Comparison of ENCODE assay signal across 10 mouse cellular contexts in the genomic region with DNA sequence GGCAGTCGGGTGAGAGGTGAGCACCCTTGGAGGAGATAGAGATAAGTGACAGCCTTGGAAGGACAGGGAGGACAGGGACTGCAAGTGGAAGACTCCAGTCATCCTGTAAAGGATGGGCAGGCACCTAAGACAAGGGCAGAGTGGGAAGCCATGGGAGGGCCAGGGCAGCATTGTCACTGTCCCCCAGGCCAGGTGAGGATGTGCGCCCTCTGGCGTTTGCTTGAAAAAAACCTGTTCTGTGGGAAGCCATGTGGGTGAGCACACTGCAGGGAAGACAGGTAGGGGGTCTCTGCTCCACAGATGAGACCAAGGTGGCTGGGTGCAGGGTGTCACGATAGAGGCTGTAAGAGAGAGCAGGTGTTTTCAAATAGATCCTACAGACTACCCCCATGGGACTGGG.
A peak's percentile ranks its signal among the peaks of the same experiment; 100 is the strongest.
DNase-seq lines count a peak whose midpoint lies in the region; ATAC-seq and TF ChIP-seq lines count a peak whose summit lies in the region.
"Had no signal": no experiment of that assay in that cellular context is flagged by ENCODE, and none has a peak within 500 bp of the region (broad histone marks: within the 10 kb centered on the region; RNA-seq: fewer than 3 reads in every experiment).

No protein-coding gene starts in this region.

- 41% methylated on average over 4 of the region's 4 CpGs for WGBS in hindbrain, embryonic 11.5 days
- WGBS in hindbrain, embryonic 13.5 days, result 46% methylated on average over 4 of the region's 4 CpGs
- 30% methylated on average over 4 of the region's 4 CpGs for WGBS in liver, postnatal 0 days (ENCODE audit: insufficient replicate concordance)
- 39% methylated on average over 4 of the region's 4 CpGs for WGBS in forebrain, embryonic 13.5 days

- H3K4me1 ChIP-seq in hindbrain, embryonic 11.5 days (replicated peaks; ENCODE audit: control insufficient read depth, insufficient read depth, low read length), result no peaks in the 10 kb centered on the region
- peaks cover 9% of the 10 kb centered on the region for H3K4me1 ChIP-seq in hindbrain, embryonic 13.5 days (replicated peaks)
- H3K4me1 ChIP-seq in liver, postnatal 0 days (ENCODE audit: insufficient read depth), result no peaks in the 10 kb centered on the region
- H3K4me1 ChIP-seq in forebrain, embryonic 13.5 days, result peaks cover 2% of the 10 kb centered on the region; the same call in 1 of the 2 replicates
- H3K4me1 ChIP-seq: embryonic facial prominence, embryonic 13.5 days; liver, embryonic 15.5 days had no signal

- no peak overlapping the region for H3K4me2 ChIP-seq in hindbrain, embryonic 11.5 days (replicated peaks; ENCODE audit: low read depth, low read length)
- H3K4me2 ChIP-seq in hindbrain, embryonic 13.5 days, result no peak overlapping the region
- H3K4me2 ChIP-seq in liver, postnatal 0 days (ENCODE audit: low read depth, low read length), result no peak overlapping the region
- no peak overlapping the region for H3K4me2 ChIP-seq in forebrain, embryonic 13.5 days
- H3K4me2 ChIP-seq: embryonic facial prominence, embryonic 13.5 days; liver, embryonic 15.5 days had no signal

- ATAC-seq in hindbrain, embryonic 11.5 days (ENCODE audit: low FRiP score), result no peak
- no peak for ATAC-seq in hindbrain, embryonic 13.5 days (ENCODE audit: low FRiP score)
- ATAC-seq in liver, postnatal 0 days, result no peak
- no peak for ATAC-seq in forebrain, embryonic 13.5 days

- no peaks in the 10 kb centered on the region for H3K27me3 ChIP-seq in hindbrain, embryonic 11.5 days (ENCODE audit: control insufficient read depth, insufficient read depth, low read length)
- no peaks in the 10 kb centered on the region for H3K27me3 ChIP-seq in hindbrain, embryonic 13.5 days
- H3K27me3 ChIP-seq in liver, postnatal 0 days (ENCODE audit: insufficient read depth, low read length), result no peaks in the 10 kb centered on the region
- no peaks in the 10 kb centered on the region for H3K27me3 ChIP-seq in forebrain, embryonic 13.5 days
- H3K27me3 ChIP-seq: embryonic facial prominence, embryonic 13.5 days; liver, embryonic 15.5 days had no signal

- peak; percentile 68 for TF ChIP-seq CTCF in liver, postnatal 0 days (IDR thresholded peaks at IDR 0.05; ENCODE audit: low read depth)

- H3K36me3 ChIP-seq in hindbrain, embryonic 11.5 days (ENCODE audit: control insufficient read depth, insufficient read depth, low read length), result no peaks in the 10 kb centered on the region
- no peaks in the 10 kb centered on the region for H3K36me3 ChIP-seq in hindbrain, embryonic 13.5 days
- no peaks in the 10 kb centered on the region for H3K36me3 ChIP-seq in liver, postnatal 0 days (replicated peaks; ENCODE audit: insufficient read depth, low read length)
- no peaks in the 10 kb centered on the region for H3K36me3 ChIP-seq in forebrain, embryonic 13.5 days (ENCODE audit: poor library complexity, severe bottlenecking)
- H3K36me3 ChIP-seq: embryonic facial prominence, embryonic 13.5 days; liver, embryonic 15.5 days had no signal

- no peak overlapping the region for H3K4me3 ChIP-seq in hindbrain, embryonic 11.5 days (ENCODE audit: low read depth, low read length)
- no peak overlapping the region for H3K4me3 ChIP-seq in hindbrain, embryonic 13.5 days
- H3K4me3 ChIP-seq in liver, postnatal 0 days (ENCODE audit: low read depth, low read length), result no peak overlapping the region
- no peak overlapping the region for H3K4me3 ChIP-seq in forebrain, embryonic 13.5 days
- H3K4me3 ChIP-seq: embryonic facial prominence, embryonic 13.5 days; liver, embryonic 15.5 days had no signal

- H3K9me3 ChIP-seq in hindbrain, embryonic 11.5 days (ENCODE audit: control insufficient read depth, low read length), result no peaks in the 10 kb centered on the region
- no peaks in the 10 kb centered on the region for H3K9me3 ChIP-seq in hindbrain, embryonic 13.5 days
- no peaks in the 10 kb centered on the region for H3K9me3 ChIP-seq in liver, postnatal 0 days (ENCODE audit: low read length)
- H3K9me3 ChIP-seq in forebrain, embryonic 13.5 days (replicated peaks), result no peaks in the 10 kb centered on the region
- H3K9me3 ChIP-seq: embryonic facial prominence, embryonic 13.5 days; liver, embryonic 15.5 days had no signal

- no peak for TF ChIP-seq EP300 in liver, postnatal 0 days (IDR thresholded peaks at IDR 0.05; ENCODE audit: low read depth)

- no peak overlapping the region for H3K27ac ChIP-seq in hindbrain, embryonic 11.5 days (ENCODE audit: low read depth, low read length)
- no peak overlapping the region for H3K27ac ChIP-seq in hindbrain, embryonic 13.5 days
- no peak overlapping the region for H3K27ac ChIP-seq in liver, postnatal 0 days (ENCODE audit: low read depth)
- H3K27ac ChIP-seq in forebrain, embryonic 13.5 days, result no peak overlapping the region
- H3K27ac ChIP-seq: embryonic facial prominence, embryonic 13.5 days; liver, embryonic 15.5 days had no signal

- DNase-seq in hindbrain, embryonic 11.5 days (ENCODE audit: low spot score), result peak; percentile 48
- DNase-seq in urinary bladder, postnatal 36 days (ENCODE audit: low spot score in 2 of 2), result peak; percentile 4 to 9
- DNase-seq in urinary bladder, adult 2 months (ENCODE audit: low spot score), result no peak
- peak; percentile 69 to 78 for DNase-seq in cerebellum, postnatal 25 days
- peak; percentile 49 for DNase-seq in liver, postnatal 0 days
- peak; percentile 16 for DNase-seq in yolk sac, embryonic 10.5 days (ENCODE audit: low spot score)

- H3K9ac ChIP-seq in hindbrain, embryonic 11.5 days (ENCODE audit: low read depth, low read length), result no peak overlapping the region
- H3K9ac ChIP-seq in hindbrain, embryonic 13.5 days, result no peak overlapping the region
- no peak overlapping the region for H3K9ac ChIP-seq in liver, postnatal 0 days (replicated peaks)
- H3K9ac ChIP-seq in forebrain, embryonic 13.5 days, result no peak overlapping the region
- H3K9ac ChIP-seq: embryonic facial prominence, embryonic 13.5 days; liver, embryonic 15.5 days had no signal
